Mouse (Mus musculus) forebrain, embryonic 11.5 days (tissue): ENCODE measurements around the gene Gpr183. TPM values are rescaled to one million over a fixed set of nuclear protein-coding genes. Genes with fewer than 3 reads are reported as not detected.

ENCODE experiments used
- ATAC-seq: fragments of 200-750 bp; cut with Nextera tagmentation; replicated peaks from 2 replicates; pipeline ENCODE4 v1.8.0; 2017; ENCODE audit warnings: moderate TSS enrichment; ENCODE audit not compliant: low FRiP score
- DNase-seq: peaks from one replicate; pipeline ENCODE4 v3.0.0-alpha.2; 2017; ENCODE audit warnings: low spot score
- H3K27ac ChIP-seq: fragments of 300-500 bp; sonication (generic); 2 replicates; pipeline ENCODE4 v1.5.1; 2014; ENCODE audit warnings: low read depth, low read length
- H3K27me3 ChIP-seq: fragments of 300-500 bp; sonication (generic); 2 replicates; pipeline ENCODE4 v1.6.1; 2014; ENCODE audit warnings: mild to moderate bottlenecking, low read length, mixed read lengths; ENCODE audit not compliant: control insufficient read depth, insufficient read depth
- H3K36me3 ChIP-seq: fragments of 300-500 bp; sonication (generic); 2 replicates; pipeline ENCODE4 v1.6.1; 2014; ENCODE audit warnings: mild to moderate bottlenecking, low read length, moderate library complexity, mixed read lengths; ENCODE audit not compliant: control insufficient read depth, insufficient read depth
- H3K4me1 ChIP-seq: fragments of 300-500 bp; sonication (generic); replicated peaks from 2 replicates; pipeline ENCODE4 v1.6.1; 2014; ENCODE audit warnings: low read length, mixed read lengths; ENCODE audit not compliant: control insufficient read depth, insufficient read depth
- H3K4me2 ChIP-seq: fragments of 300-500 bp; sonication (generic); 2 replicates; pipeline ENCODE4 v1.6.1; 2014; ENCODE audit warnings: low read depth, mild to moderate bottlenecking, low read length, moderate library complexity, mixed read lengths; ENCODE audit not compliant: severe bottlenecking
- H3K4me3 ChIP-seq: fragments of 300-500 bp; sonication (generic); 2 replicates; pipeline ENCODE4 v1.5.1; 2014; ENCODE audit warnings: low read depth, low read length
- H3K9ac ChIP-seq: fragments of 300-500 bp; sonication (generic); 2 replicates; pipeline ENCODE4 v1.6.1; 2014; ENCODE audit warnings: low read length
- H3K9me3 ChIP-seq: fragments of 300-500 bp; sonication (generic); 2 replicates; pipeline ENCODE4 v1.6.1; 2016; ENCODE audit warnings: low read length, mixed read lengths; ENCODE audit not compliant: control insufficient read depth
- WGBS: fragments of 180-500 bp; shearing (Covaris S2); extraction: QIAGEN DNeasy Blood & Tissue Kit; methylation state at CpG from one replicate; pipeline ENCODE4 v1.1.7; 2014; 5-methylcytosine and 5-hydroxymethylcytosine counted together
- polyA plus RNA-seq: library from polyadenylated mRNA; unstranded; fragments of >200 nt; fragmentation: Nextera tagmentation; extraction: Ambion mirVana; gene quantifications from 2 replicates; pipeline ENCODE4 v1.2.1, GENCODE M21; 2014

Gene Gpr183
- polyA plus RNA-seq, 1 experiment from 2014 or later = 1.9 TPM

- Histone ChIP-seq H3K27ac (no peak overlapping the region), H3K9me3 (no peaks in the 10 kb centered on the region), H3K4me1 (no peaks in the 10 kb centered on the region), H3K4me3 (no peak overlapping the region), H3K27me3 (no peaks in the 10 kb centered on the region), H3K36me3 (no peaks in the 10 kb centered on the region), H3K9ac (no peak overlapping the region), H3K4me2 (no peak overlapping the region)
- ATAC-seq (no peak), DNase-seq (no peak)
- WGBS = 74% methylated on average over 8 of the region's 8 CpGs
Observed at GRCm38 (mm10) chr14:121983009-121983933, 18.3 kb upstream of the Gpr183 start.

- ATAC-seq (no peak), DNase-seq (no peak)
- no peak overlapping the region for H3K9ac ChIP-seq
- no peaks in the 10 kb centered on the region for H3K36me3 ChIP-seq
- H3K27ac ChIP-seq = no peak overlapping the region
- WGBS = 68% methylated on average over 1 of the region's 1 CpGs
- no peaks in the 10 kb centered on the region for H3K4me1 ChIP-seq
- H3K4me2 ChIP-seq = no peak overlapping the region
- H3K4me3 ChIP-seq = no peak overlapping the region
- H3K9me3 ChIP-seq = no peaks in the 10 kb centered on the region
- no peaks in the 10 kb centered on the region for H3K27me3 ChIP-seq
Observed at GRCm38 (mm10) chr14:121981531-121981930, 16.5 kb upstream of the Gpr183 start.

GRCm38 (mm10) chr14:121973114-121973513, 8.1 kb upstream of the Gpr183 start:
- no peak overlapping the region for H3K4me2 ChIP-seq
- 93% methylated on average over 10 of the region's 10 CpGs for WGBS
- H3K4me1 ChIP-seq = no peaks in the 10 kb centered on the region
- ATAC-seq = no peak
- no peak for DNase-seq
- no peaks in the 10 kb centered on the region for H3K36me3 ChIP-seq
- H3K9me3 ChIP-seq = no peaks in the 10 kb centered on the region
- no peaks in the 10 kb centered on the region for H3K27me3 ChIP-seq
- no peak overlapping the region for H3K9ac ChIP-seq
- H3K4me3 ChIP-seq = no peak overlapping the region
- no peak overlapping the region for H3K27ac ChIP-seq

GRCm38 (mm10) chr14:121970402-121970801, 5.4 kb upstream of the Gpr183 start:
- Histone ChIP-seq H3K4me2 (no peak overlapping the region), H3K27me3 (no peaks in the 10 kb centered on the region), H3K9ac (no peak overlapping the region), H3K36me3 (no peaks in the 10 kb centered on the region), H3K27ac (no peak overlapping the region), H3K9me3 (no peaks in the 10 kb centered on the region), H3K4me3 (no peak overlapping the region), H3K4me1 (no peaks in the 10 kb centered on the region)
- no peak for ATAC-seq
- 85% methylated on average over 1 of the region's 1 CpGs for WGBS
- no peak for DNase-seq

GRCm38 (mm10) chr14:121967095-121967494, 2.1 kb upstream of the Gpr183 start:
- Histone ChIP-seq H3K4me2 (no peak overlapping the region), H3K36me3 (no peaks in the 10 kb centered on the region), H3K9me3 (no peaks in the 10 kb centered on the region), H3K9ac (no peak overlapping the region), H3K4me1 (no peaks in the 10 kb centered on the region), H3K4me3 (no peak overlapping the region), H3K27me3 (no peaks in the 10 kb centered on the region), H3K27ac (no peak overlapping the region)
- ATAC-seq (no peak), DNase-seq (no peak)
- 96% methylated on average over 4 of the region's 4 CpGs for WGBS

GRCm38 (mm10) chr14:121965461-121965860, 466 bp upstream of the Gpr183 start:
- Histone ChIP-seq H3K9me3 (no peaks in the 10 kb centered on the region), H3K4me3 (no peak overlapping the region), H3K4me2 (no peak overlapping the region), H3K27ac (no peak overlapping the region), H3K9ac (no peak overlapping the region), H3K27me3 (no peaks in the 10 kb centered on the region), H3K36me3 (no peaks in the 10 kb centered on the region), H3K4me1 (no peaks in the 10 kb centered on the region)
- WGBS = 88% methylated on average over 4 of the region's 4 CpGs
- ATAC-seq (no peak), DNase-seq (no peak)

- no peak overlapping the region for H3K9ac ChIP-seq
- H3K36me3 ChIP-seq = no peaks in the 10 kb centered on the region
- no peaks in the 10 kb centered on the region for H3K9me3 ChIP-seq
- H3K4me2 ChIP-seq = no peak overlapping the region
- no peak overlapping the region for H3K4me3 ChIP-seq
- H3K27ac ChIP-seq = no peak overlapping the region
- H3K4me1 ChIP-seq = no peaks in the 10 kb centered on the region
- DNase-seq = no peak
- 83% methylated on average over 4 of the region's 4 CpGs for WGBS
- ATAC-seq = no peak
- no peaks in the 10 kb centered on the region for H3K27me3 ChIP-seq
Observed at GRCm38 (mm10) chr14:121963942-121964335, 1.1 kb downstream of the Gpr183 start.

GRCm38 (mm10) chr14:121963251-121963941, 1.6 kb downstream of the Gpr183 start:
- ATAC-seq (no peak), DNase-seq (no peak)
- 81% methylated on average over 9 of the region's 9 CpGs for WGBS
- Histone ChIP-seq H3K4me2 (no peak overlapping the region), H3K4me1 (no peaks in the 10 kb centered on the region), H3K4me3 (no peak overlapping the region), H3K9me3 (no peaks in the 10 kb centered on the region), H3K9ac (no peak overlapping the region), H3K27me3 (no peaks in the 10 kb centered on the region), H3K36me3 (no peaks in the 10 kb centered on the region), H3K27ac (no peak overlapping the region)
